Mouse (Mus musculus) brain, adult 10 weeks (tissue): ENCODE data around the gene Ina. TPM values are rescaled to one million over a fixed set of nuclear protein-coding genes. Genes with fewer than 3 reads are reported as not detected.

Source experiments
- polyA plus RNA-seq: library from polyadenylated mRNA; stranded (reverse); fragments of 350-450 nt; fragmentation: Illumina TruSeq; extraction: RNeasy Lipid Tissue Mini Kit (QIAGEN cat#74804); gene quantifications from one replicate; pipeline ENCODE4 v1.2.3, GENCODE M21; 2015; ENCODE audit warnings: low read depth, low replicate concordance

The Ina gene
- 143 TPM for polyA plus RNA-seq

GRCm38 (mm10) chr19:47014447-47015381, at the start of gene Ina, which contains the start of gene Nt5c2:
TSS of gene Ina (plus strand) at chr19:47014698.
TSS of gene Nt5c2 (minus strand) at chr19:47015153.

GRCm38 (mm10) chr19:47050271-47051032, 36.0 kb downstream of the Ina start, which contains the start of gene Pcgf6:
TSS of gene Pcgf6 (minus strand) at chr19:47050906.

GRCm38 (mm10) chr19:47067096-47067882, 52.8 kb downstream of the Ina start, which contains the start of gene Taf5:
TSS of gene Taf5 (plus strand) at chr19:47067746.

Other genes with a start within 250 kb of the Ina start
- 56.7 TPM for gene Nt5c2, start 455 bp downstream of the Ina start, polyA plus RNA-seq
- gene Pcgf6, start 36.2 kb downstream of the Ina start, polyA plus RNA-seq, result 18.7 TPM
- 4.7 TPM for gene Taf5, start 53.0 kb downstream of the Ina start, polyA plus RNA-seq
- gene Usmg5, start 75.9 kb downstream of the Ina start, polyA plus RNA-seq, result 1,882 TPM
- gene Pdcd11, start 76.1 kb downstream of the Ina start, polyA plus RNA-seq, result 8.5 TPM
- gene Calhm2, start 123.6 kb downstream of the Ina start, polyA plus RNA-seq, result 3.9 TPM
- not detected for gene Calhm1, start 129.6 kb downstream of the Ina start, polyA plus RNA-seq
- not detected for gene Calhm3, start 143.1 kb downstream of the Ina start, polyA plus RNA-seq
- gene Neurl1a, start 164.1 kb downstream of the Ina start, polyA plus RNA-seq, result 106 TPM